Mouse (Mus musculus): Measurements from ENCODE around the gene Pdcd5.

DNA sequence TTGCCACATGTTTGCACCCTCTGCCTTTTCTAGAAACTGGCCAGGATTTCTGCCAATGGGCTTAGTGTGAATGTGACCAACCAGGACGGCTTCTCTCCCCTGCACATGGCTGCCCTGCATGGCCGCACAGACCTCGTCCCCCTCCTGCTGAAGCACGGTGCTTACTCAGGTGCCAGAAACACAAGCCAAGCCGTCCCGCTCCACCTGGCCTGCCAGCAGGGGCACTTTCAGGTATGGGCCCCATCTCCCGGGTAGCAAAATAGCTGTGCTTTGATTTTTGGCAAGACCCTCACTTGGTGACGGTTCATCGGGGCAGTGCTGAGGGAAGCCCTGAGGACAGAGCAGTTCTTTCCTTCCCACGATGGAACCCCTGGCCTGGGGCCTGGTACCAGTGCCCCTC, 19.9 kb downstream of the Pdcd5 start:
- TF ChIP-seq CTCF (IDR thresholded peaks at IDR 0.05; ENCODE audit: low read depth), result no peak
- no peak for TF ChIP-seq EP300 (IDR thresholded peaks at IDR 0.05; ENCODE audit: low read depth)

Data from liver, postnatal 0 days (tissue).